Mouse (Mus musculus): Measurements from ENCODE around the gene Focad. TPM values are rescaled to one million over a fixed set of nuclear protein-coding genes. Genes with fewer than 3 reads are reported as not detected.

The Focad gene
- polyA plus RNA-seq, 1 experiment, result 9.5 TPM

- Histone ChIP-seq H3K4me3 (replicated peaks; ENCODE audit: extremely low read depth, low read depth, low read length) (no peak overlapping the region), H3K4me1 (ENCODE audit: control insufficient read depth, insufficient read depth, low read length) (no peaks in the 10 kb centered on the region; the same call in 1 of the 2 replicates)
- TF ChIP-seq CTCF (IDR thresholded peaks at IDR 0.05; ENCODE audit: insufficient read depth, low read length), result no peak
- no peak for TF ChIP-seq POLR2A (IDR thresholded peaks at IDR 0.05; ENCODE audit: borderline replicate concordance, extremely low read depth, low read depth, low read length)
- WGBS, result 72% methylated on average over 2 of the region's 2 CpGs
- DNase-seq, result no peak
Observed at GRCm38 (mm10) chr4:88138366-88138917, 44.0 kb downstream of the Focad start.

- 75% methylated on average over 1 of the region's 1 CpGs for WGBS
Observed at GRCm38 (mm10) chr4:88149462-88149861, 55.0 kb downstream of the Focad start.

GRCm38 (mm10) chr4:88155490-88156160 is 61.2 kb downstream of the Focad start:
- Histone ChIP-seq H3K4me3 (replicated peaks; ENCODE audit: extremely low read depth, low read depth, low read length) (no peak overlapping the region), H3K4me1 (ENCODE audit: control insufficient read depth, insufficient read depth, low read length) (peaks cover 2% of the 10 kb centered on the region; the same call in 1 of the 2 replicates)
- 60% methylated on average over 3 of the region's 3 CpGs for whole genome bisulfite sequencing
- DNase-seq, result no peak
- TF ChIP-seq POLR2A (IDR thresholded peaks at IDR 0.05; ENCODE audit: borderline replicate concordance, extremely low read depth, low read depth, low read length) (no peak), CTCF (IDR thresholded peaks at IDR 0.05; ENCODE audit: insufficient read depth, low read length) (no peak)

More at GRCm38 (mm10) chr4:88149462-88149861, 55.0 kb downstream of the Focad start:
- DNase-seq, result no peak
- TF ChIP-seq CTCF (IDR thresholded peaks at IDR 0.05; ENCODE audit: insufficient read depth, low read length) (no peak), POLR2A (IDR thresholded peaks at IDR 0.05; ENCODE audit: borderline replicate concordance, extremely low read depth, low read depth, low read length) (no peak)
- Histone ChIP-seq H3K4me3 (replicated peaks; ENCODE audit: extremely low read depth, low read depth, low read length) (no peak overlapping the region), H3K4me1 (ENCODE audit: control insufficient read depth, insufficient read depth, low read length) (no peaks in the 10 kb centered on the region)

GRCm38 (mm10) chr4:88156961-88157360 is 62.5 kb downstream of the Focad start:
- peaks cover 2% of the 10 kb centered on the region; the same call in 1 of the 2 replicates for H3K4me1 ChIP-seq (ENCODE audit: control insufficient read depth, insufficient read depth, low read length)
- no peak overlapping the region for H3K4me3 ChIP-seq (replicated peaks; ENCODE audit: extremely low read depth, low read depth, low read length)
- DNase-seq, result no peak
- 96% methylated on average over 5 of the region's 5 CpGs for WGBS
- no peak for TF ChIP-seq POLR2A (IDR thresholded peaks at IDR 0.05; ENCODE audit: borderline replicate concordance, extremely low read depth, low read depth, low read length)
- no peak for TF ChIP-seq CTCF (IDR thresholded peaks at IDR 0.05; ENCODE audit: insufficient read depth, low read length)

GRCm38 (mm10) chr4:88157644-88158043 is 63.2 kb downstream of the Focad start:
- 95% methylated on average over 6 of the region's 6 CpGs for WGBS
- no peak for TF ChIP-seq POLR2A (IDR thresholded peaks at IDR 0.05; ENCODE audit: borderline replicate concordance, extremely low read depth, low read depth, low read length)
- TF ChIP-seq CTCF (IDR thresholded peaks at IDR 0.05; ENCODE audit: insufficient read depth, low read length), result no peak
- no peak overlapping the region for H3K4me3 ChIP-seq (replicated peaks; ENCODE audit: extremely low read depth, low read depth, low read length)
- no peak for DNase-seq
- peaks cover 2% of the 10 kb centered on the region; the same call in 1 of the 2 replicates for H3K4me1 ChIP-seq (ENCODE audit: control insufficient read depth, insufficient read depth, low read length)

GRCm38 (mm10) chr4:88159256-88159655 is 64.8 kb downstream of the Focad start:
- H3K4me1 ChIP-seq (ENCODE audit: control insufficient read depth, insufficient read depth, low read length), result peaks cover 2% of the 10 kb centered on the region; the same call in 1 of the 2 replicates
- DNase-seq, result no peak
- WGBS, result 84% methylated on average over 5 of the region's 5 CpGs
- TF ChIP-seq CTCF (IDR thresholded peaks at IDR 0.05; ENCODE audit: insufficient read depth, low read length), result no peak
- no peak for TF ChIP-seq POLR2A (IDR thresholded peaks at IDR 0.05; ENCODE audit: borderline replicate concordance, extremely low read depth, low read depth, low read length)
- no peak overlapping the region for H3K4me3 ChIP-seq (replicated peaks; ENCODE audit: extremely low read depth, low read depth, low read length)

- WGBS, result 74% methylated on average over 6 of the region's 6 CpGs
- TF ChIP-seq POLR2A (IDR thresholded peaks at IDR 0.05; ENCODE audit: borderline replicate concordance, extremely low read depth, low read depth, low read length) (no peak), CTCF (IDR thresholded peaks at IDR 0.05; ENCODE audit: insufficient read depth, low read length) (no peak)
- peaks cover 2% of the 10 kb centered on the region; the same call in 1 of the 2 replicates for H3K4me1 ChIP-seq (ENCODE audit: control insufficient read depth, insufficient read depth, low read length)
- no peak for DNase-seq
- no peak overlapping the region for H3K4me3 ChIP-seq (replicated peaks; ENCODE audit: extremely low read depth, low read depth, low read length)
Observed at GRCm38 (mm10) chr4:88159700-88160099, 65.3 kb downstream of the Focad start.

- no peak overlapping the region for H3K4me3 ChIP-seq (replicated peaks; ENCODE audit: extremely low read depth, low read depth, low read length)
- no peak for DNase-seq
- WGBS, result 92% methylated on average over 13 of the region's 13 CpGs
- H3K4me1 ChIP-seq (ENCODE audit: control insufficient read depth, insufficient read depth, low read length), result no peaks in the 10 kb centered on the region; the same call in none of the 2 replicates
- TF ChIP-seq CTCF (IDR thresholded peaks at IDR 0.05; ENCODE audit: insufficient read depth, low read length), result no peak
- TF ChIP-seq POLR2A (IDR thresholded peaks at IDR 0.05; ENCODE audit: borderline replicate concordance, extremely low read depth, low read depth, low read length), result no peak
Observed at GRCm38 (mm10) chr4:88163511-88164247, 69.2 kb downstream of the Focad start.

- no peaks in the 10 kb centered on the region; the same call in none of the 2 replicates for H3K4me1 ChIP-seq (ENCODE audit: control insufficient read depth, insufficient read depth, low read length)
- WGBS, result 64% methylated on average over 7 of the region's 7 CpGs
- TF ChIP-seq CTCF (IDR thresholded peaks at IDR 0.05; ENCODE audit: insufficient read depth, low read length) (no peak), POLR2A (IDR thresholded peaks at IDR 0.05; ENCODE audit: borderline replicate concordance, extremely low read depth, low read depth, low read length) (no peak)
- H3K4me3 ChIP-seq (replicated peaks; ENCODE audit: extremely low read depth, low read depth, low read length), result no peak overlapping the region
- no peak for DNase-seq
Observed at GRCm38 (mm10) chr4:88167008-88167862, 72.8 kb downstream of the Focad start.
